Mouse (Mus musculus): ENCODE results near the gene Prkcb. TPM values are rescaled to one million over a fixed set of nuclear protein-coding genes. Genes with fewer than 3 reads are reported as not detected.

The Prkcb gene
- total RNA-seq, 2 experiments from 2014 or later: 0.73 to 0.85 TPM

- DNase-seq (ENCODE audit: low spot score): peak; percentile 2
These were observed 296.0 kb downstream of the Prkcb start for GRCm38 (mm10) chr7:122584421-122585151.

GRCm38 (mm10) chr7:122595897-122596296 is 307.3 kb downstream of the Prkcb start:
- no peak for DNase-seq (ENCODE audit: low spot score)

- no peak for DNase-seq (ENCODE audit: low spot score)
These were observed 308.1 kb downstream of the Prkcb start for GRCm38 (mm10) chr7:122596596-122597170.

- DNase-seq (ENCODE audit: low spot score): no peak
These were observed 308.8 kb downstream of the Prkcb start for GRCm38 (mm10) chr7:122597313-122597712.

- DNase-seq (ENCODE audit: low spot score): no peak
These were observed 312.3 kb downstream of the Prkcb start for GRCm38 (mm10) chr7:122600856-122601255.

GRCm38 (mm10) chr7:122605066-122605465 is 316.5 kb downstream of the Prkcb start:
- DNase-seq (ENCODE audit: low spot score): no peak

GRCm38 (mm10) chr7:122609420-122609819 is 320.9 kb downstream of the Prkcb start:
- no peak for DNase-seq (ENCODE audit: low spot score)

- DNase-seq (ENCODE audit: low spot score): no peak
These were observed 321.6 kb downstream of the Prkcb start for GRCm38 (mm10) chr7:122610161-122610560.

GRCm38 (mm10) chr7:122613876-122614275 is 325.3 kb downstream of the Prkcb start:
- DNase-seq (ENCODE audit: low spot score): no peak

GRCm38 (mm10) chr7:122622125-122622774 is 333.7 kb downstream of the Prkcb start:
- no peak for DNase-seq (ENCODE audit: low spot score)

GRCm38 (mm10) chr7:122623753-122624152 is 335.2 kb downstream of the Prkcb start:
- DNase-seq (ENCODE audit: low spot score): no peak

- no peak for DNase-seq (ENCODE audit: low spot score)
These were observed 339.5 kb downstream of the Prkcb start for GRCm38 (mm10) chr7:122628050-122628449.

- DNase-seq (ENCODE audit: low spot score): no peak
These were observed 341.8 kb downstream of the Prkcb start for GRCm38 (mm10) chr7:122630386-122630785.

GRCm38 (mm10) chr7:122631151-122631550 is 342.6 kb downstream of the Prkcb start:
- no peak for DNase-seq (ENCODE audit: low spot score)

GRCm38 (mm10) chr7:122632946-122633345 is 344.4 kb downstream of the Prkcb start:
- no peak for DNase-seq (ENCODE audit: low spot score)

- DNase-seq (ENCODE audit: low spot score): no peak
These were observed 344.9 kb downstream of the Prkcb start for GRCm38 (mm10) chr7:122633463-122633862.

- DNase-seq (ENCODE audit: low spot score): no peak
These were observed 355.1 kb downstream of the Prkcb start for GRCm38 (mm10) chr7:122643676-122644075.

GRCm38 (mm10) chr7:122649306-122649705 is 360.8 kb downstream of the Prkcb start:
- DNase-seq (ENCODE audit: low spot score): no peak

- no peak for DNase-seq (ENCODE audit: low spot score)
These were observed 364.0 kb downstream of the Prkcb start for GRCm38 (mm10) chr7:122652523-122652922.

- no peak for DNase-seq (ENCODE audit: low spot score)
These were observed 368.1 kb downstream of the Prkcb start for GRCm38 (mm10) chr7:122656671-122657070.

GRCm38 (mm10) chr7:122657423-122658126 is 369.0 kb downstream of the Prkcb start:
- DNase-seq (ENCODE audit: low spot score): no peak
